Mouse (Mus musculus): Measurements from ENCODE around the gene Slc37a3.

- TF ChIP-seq CTCF (IDR thresholded peaks at IDR 0.05; ENCODE audit: extremely low read depth, insufficient read length, insufficient replicate concordance, low read depth, low read length) (no peak), POLR2A (IDR thresholded peaks at IDR 0.05; ENCODE audit: low read depth, low read length) (no peak)
These were observed 58.9 kb downstream of the Slc37a3 start for GRCm38 (mm10) chr6:39318631-39319010.
